Mouse (Mus musculus): Measurements from ENCODE around the gene Apex1. TPM values are rescaled to one million over a fixed set of nuclear protein-coding genes. Genes with fewer than 3 reads are reported as not detected.
"Not testable (repeated sequence)": the region's sequence is repeated elsewhere in the genome, so short reads cannot be mapped to it uniquely, and the experiment has no call there.

Gene Apex1
- total and polyA plus RNA-seq, 3 experiments, result 129 to 155 TPM; not detected in 1

- H3K27ac ChIP-seq (ENCODE audit: control insufficient read depth, low read depth, low read length), result no peak overlapping the region
- H3K9me3 ChIP-seq (replicated peaks; ENCODE audit: insufficient read depth, low read length), result no peaks in the 10 kb centered on the region
- H3K79me2 ChIP-seq (ENCODE audit: control insufficient read depth, insufficient read depth, low read length, poor library complexity), result no peaks in the 10 kb centered on the region
- no peaks in the 10 kb centered on the region for H3K36me3 ChIP-seq (ENCODE audit: control insufficient read depth in 1 of 2, insufficient read depth in 2 of 2, low read length in 2 of 2)
- H3K4me1 ChIP-seq (ENCODE audit: control insufficient read depth in 1 of 2, insufficient read depth in 2 of 2, low read length in 2 of 2), result no peaks in the 10 kb centered on the region
- no peak overlapping the region for H3K9ac ChIP-seq (ENCODE audit: control insufficient read depth, low read depth, low read length, poor library complexity, severe bottlenecking)
- TF ChIP-seq KAT2A (conservative IDR thresholded peaks at IDR 0.05; ENCODE audit: low read depth, low read length), result no peak
- TF ChIP-seq MEF2A (IDR thresholded peaks at IDR 0.05; ENCODE audit: extremely low read depth, insufficient replicate concordance, low read depth, low read length, poor library complexity, severe bottlenecking), result no peak
- no peak for TF ChIP-seq E2F4 (IDR thresholded peaks at IDR 0.05; ENCODE audit: borderline replicate concordance, low read depth, low read length)
- no peak for TF ChIP-seq ZKSCAN1 (IDR thresholded peaks at IDR 0.05; ENCODE audit: low read depth, low read length)
- TF ChIP-seq USF2 (IDR thresholded peaks at IDR 0.05; ENCODE audit: borderline replicate concordance in 1 of 2, insufficient read depth in 1 of 2, low read depth in 1 of 2, low read length in 2 of 2), result no peak
- TF ChIP-seq BHLHE40 (IDR thresholded peaks at IDR 0.05; ENCODE audit: borderline replicate concordance, low read depth, low read length), result no peak
- no peak for TF ChIP-seq POLR2A (IDR thresholded peaks at IDR 0.05; ENCODE audit: control insufficient read depth in 1 of 2, insufficient read depth in 1 of 2, low read depth in 1 of 2, low read length in 2 of 2, poor library complexity in 1 of 2)
- TF ChIP-seq SIN3A (IDR thresholded peaks at IDR 0.05; ENCODE audit: low read length), result no peak
- no peak for TF ChIP-seq ELF1 (IDR thresholded peaks at IDR 0.05; ENCODE audit: low read depth, low read length)
- no peak for TF ChIP-seq ZC3H11A (IDR thresholded peaks at IDR 0.05; ENCODE audit: low read depth, low read length)
- TF ChIP-seq GATA1 (IDR thresholded peaks at IDR 0.05; ENCODE audit: low read depth, low read length), result no peak
- no peak for DNase-seq (ENCODE audit: low read depth, low spot score)
- no peaks in the 10 kb centered on the region for H3K27me3 ChIP-seq (ENCODE audit: control insufficient read depth in 1 of 2, insufficient read depth in 2 of 2, low read length in 2 of 2)
- H3K4me3 ChIP-seq (ENCODE audit: control insufficient read depth in 1 of 2, insufficient read depth in 1 of 2, low read depth in 2 of 2, low read length in 2 of 2), result no peak overlapping the region
These were observed 20.6 kb upstream of the Apex1 start for GRCm38 (mm10) chr14:50903973-50904827.

DNA sequence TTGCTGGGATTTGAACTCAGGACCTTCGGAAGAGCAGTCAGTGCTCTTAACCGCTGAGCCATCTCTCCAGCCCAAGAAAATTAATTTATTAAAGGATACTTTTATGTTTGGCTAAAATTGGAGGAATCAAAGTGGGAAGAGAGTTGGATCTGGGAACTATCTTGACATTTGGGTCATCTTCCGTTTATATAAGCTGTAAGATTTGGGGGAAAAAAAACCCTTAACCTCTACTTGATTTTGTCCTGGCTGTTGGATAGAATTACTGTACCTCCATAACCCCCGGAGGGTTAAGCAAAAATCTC, 20.0 kb upstream of the Apex1 start:
- DNase-seq (ENCODE audit: low read depth, low spot score), result no peak
- H3K79me2 ChIP-seq (ENCODE audit: control insufficient read depth, insufficient read depth, low read length, poor library complexity), result no peaks in the 10 kb centered on the region
- TF ChIP-seq TBP (IDR thresholded peaks at IDR 0.05; ENCODE audit: low read depth, low read length) (peak; percentile 91), KAT2A (conservative IDR thresholded peaks at IDR 0.05; ENCODE audit: low read depth, low read length) (no peak), HCFC1 (IDR thresholded peaks at IDR 0.05; ENCODE audit: low read depth, low read length) (no peak), RCOR1 (IDR thresholded peaks at IDR 0.05; ENCODE audit: low read depth, low read length) (no peak)
- H3K36me3 ChIP-seq (ENCODE audit: control insufficient read depth in 1 of 2, insufficient read depth in 2 of 2, low read length in 2 of 2), result no peaks in the 10 kb centered on the region
- no peak overlapping the region for H3K4me3 ChIP-seq (ENCODE audit: control insufficient read depth in 1 of 2, insufficient read depth in 1 of 2, low read depth in 2 of 2, low read length in 2 of 2)
- H3K27me3 ChIP-seq (ENCODE audit: control insufficient read depth in 1 of 2, insufficient read depth in 2 of 2, low read length in 2 of 2), result no peaks in the 10 kb centered on the region
- no peak overlapping the region for H3K9ac ChIP-seq (ENCODE audit: control insufficient read depth, low read depth, low read length, poor library complexity, severe bottlenecking)
- H3K27ac ChIP-seq (ENCODE audit: control insufficient read depth, low read depth, low read length), result no peak overlapping the region
- no peaks in the 10 kb centered on the region for H3K4me1 ChIP-seq (ENCODE audit: control insufficient read depth in 1 of 2, insufficient read depth in 2 of 2, low read length in 2 of 2)
- H3K9me3 ChIP-seq (replicated peaks; ENCODE audit: insufficient read depth, low read length), result no peaks in the 10 kb centered on the region

GRCm38 (mm10) chr14:50905327-50905726, 19.4 kb upstream of the Apex1 start:
- H3K27ac ChIP-seq (ENCODE audit: control insufficient read depth, low read depth, low read length); H3K4me3 ChIP-seq (ENCODE audit: control insufficient read depth in 1 of 2, insufficient read depth in 1 of 2, low read depth in 2 of 2, low read length in 2 of 2); H3K27me3 ChIP-seq (ENCODE audit: control insufficient read depth in 1 of 2, insufficient read depth in 2 of 2, low read length in 2 of 2); DNase-seq (ENCODE audit: low read depth, low spot score); H3K79me2 ChIP-seq (ENCODE audit: control insufficient read depth, insufficient read depth, low read length, poor library complexity); H3K9ac ChIP-seq (ENCODE audit: control insufficient read depth, low read depth, low read length, poor library complexity, severe bottlenecking); H3K9me3 ChIP-seq (replicated peaks; ENCODE audit: insufficient read depth, low read length); H3K36me3 ChIP-seq (ENCODE audit: control insufficient read depth in 1 of 2, insufficient read depth in 2 of 2, low read length in 2 of 2); H3K4me1 ChIP-seq (ENCODE audit: control insufficient read depth in 1 of 2, insufficient read depth in 2 of 2, low read length in 2 of 2): not testable (repeated sequence)
